ENCODE assay signal across 17 mouse cellular contexts in the genomic region with DNA sequence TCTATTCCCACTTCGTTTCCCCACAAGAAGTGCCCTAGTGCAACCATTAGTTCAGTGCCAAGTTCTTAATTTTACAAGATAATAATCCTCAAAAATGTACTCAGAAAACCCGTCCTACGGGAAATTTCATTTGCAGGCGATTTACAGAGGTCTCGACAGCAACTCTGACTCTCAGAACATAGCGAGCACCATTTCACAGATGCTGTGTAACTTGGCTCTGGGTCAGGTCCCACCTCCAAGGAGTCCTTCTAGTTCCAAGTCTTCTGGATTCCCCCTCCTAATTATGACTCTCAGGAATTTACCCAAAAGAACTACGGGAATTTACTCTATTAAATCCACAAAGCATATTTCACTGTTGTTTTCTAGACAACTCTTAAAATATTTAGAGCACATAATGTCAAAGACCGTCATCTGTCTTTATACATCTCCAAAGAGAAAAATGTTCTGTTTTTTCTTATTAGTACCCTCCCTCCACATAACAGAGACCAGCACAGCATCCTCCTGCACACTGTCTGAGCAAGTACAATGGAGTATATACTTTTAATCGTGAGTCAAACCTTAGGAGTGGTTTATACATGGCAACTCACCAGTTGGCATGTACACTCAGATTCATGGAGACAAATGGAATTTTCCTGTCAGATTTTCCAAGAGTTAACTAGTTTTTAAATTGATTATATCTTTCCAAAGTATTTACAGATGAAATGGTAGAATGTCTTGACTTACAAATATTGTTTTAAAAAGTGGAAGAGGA. TPM values are rescaled to one million over a fixed set of nuclear protein-coding genes. Genes with fewer than 3 reads are reported as not detected.
DNase-seq lines count a peak whose midpoint lies in the region; ATAC-seq and TF ChIP-seq lines count a peak whose summit lies in the region.
"Had no signal": no experiment of that assay in that cellular context is flagged by ENCODE, and none has a peak within 500 bp of the region (broad histone marks: within the 10 kb centered on the region; RNA-seq: fewer than 3 reads in every experiment).

No protein-coding gene starts in this region.

- 0 out of 2 replicates have a peak, but pooled peaks cover 8% of the 10 kb centered on the region for H3K4me1 ChIP-seq in kidney, postnatal 0 days (replicated peaks; ENCODE audit: insufficient read depth, low read length)
- no peaks in the 10 kb centered on the region for H3K4me1 ChIP-seq in intestine, postnatal 0 days (replicated peaks; ENCODE audit: control insufficient read depth, insufficient read depth, low read length)
- H3K4me1 ChIP-seq: forebrain, embryonic 13.5 days had no signal

- 58% methylated on average over 9 of the region's 9 CpGs for WGBS in kidney, postnatal 0 days
- 54% methylated on average over 9 of the region's 9 CpGs for WGBS in intestine, postnatal 0 days

- no peak overlapping the region for H3K9ac ChIP-seq in kidney, postnatal 0 days (ENCODE audit: low read depth, low read length)
- no peak overlapping the region for H3K9ac ChIP-seq in intestine, postnatal 0 days (ENCODE audit: low read depth, low read length)
- H3K9ac ChIP-seq: forebrain, embryonic 13.5 days had no signal

- H3K27me3 ChIP-seq in kidney, postnatal 0 days (ENCODE audit: insufficient read depth, low read length) = no peaks in the 10 kb centered on the region
- H3K27me3 ChIP-seq in intestine, postnatal 0 days (replicated peaks; ENCODE audit: control insufficient read depth, insufficient read depth, low read length) = no peaks in the 10 kb centered on the region
- H3K27me3 ChIP-seq: forebrain, embryonic 13.5 days; Patski had no signal

- TF ChIP-seq CTCF in kidney, postnatal 0 days (IDR thresholded peaks at IDR 0.05; ENCODE audit: low read depth) = no peak
- TF ChIP-seq CTCF in brain, embryonic 14.5 days (IDR thresholded peaks at IDR 0.05; ENCODE audit: borderline replicate concordance, extremely low read depth, insufficient read depth, insufficient read length) = no peak
- TF ChIP-seq CTCF in intestine, postnatal 0 days (IDR thresholded peaks at IDR 0.05; ENCODE audit: low read depth) = no peak

- no peaks in the 10 kb centered on the region for H3K9me3 ChIP-seq in kidney, postnatal 0 days (replicated peaks; ENCODE audit: low read length)
- no peaks in the 10 kb centered on the region for H3K9me3 ChIP-seq in intestine, postnatal 0 days (ENCODE audit: control insufficient read depth)
- H3K9me3 ChIP-seq: forebrain, embryonic 13.5 days had no signal

- H3K27ac ChIP-seq in kidney, postnatal 0 days = no peak overlapping the region
- no peak overlapping the region for H3K27ac ChIP-seq in intestine, postnatal 0 days (ENCODE audit: low read depth, low read length)
- H3K27ac ChIP-seq: forebrain, embryonic 13.5 days; hindbrain, postnatal 0 days; macrophage had no signal

- no peak for ATAC-seq in kidney, postnatal 0 days (replicated peaks; ENCODE audit: low FRiP score, low read depth)
- no peak for ATAC-seq in megakaryocyte-erythroid progenitor cell, adult 5-6 weeks (replicated peaks; ENCODE audit: low FRiP score, low TSS enrichment, poor library complexity, severe bottlenecking)
- no peak for ATAC-seq in intestine, postnatal 0 days
- ATAC-seq: forebrain, embryonic 13.5 days; hindbrain, postnatal 0 days; midbrain, embryonic 16.5 days; Patski had no signal

- DNase-seq in cerebellum, postnatal 10 days = peak; percentile 26 to 39
- DNase-seq in cerebellum, postnatal 36 days = no peak
- peak; percentile 63 for DNase-seq in kidney, postnatal 0 days (ENCODE audit: low spot score)
- DNase-seq in kidney, postnatal 10 days = no peak
- DNase-seq in brain, embryonic 14.5 days (ENCODE audit: low read depth) = peak; percentile 25
- DNase-seq in lung, postnatal 25 days (ENCODE audit: low spot score) = peak; percentile 18
- DNase-seq: adrenal gland, postnatal 36 days; cerebellum, adult 9-11 months; kidney, adult 8-10 months; right cerebral cortex, postnatal 14 days had no signal

- no peak overlapping the region for H3K4me2 ChIP-seq in kidney, postnatal 0 days (ENCODE audit: low read length)
- H3K4me2 ChIP-seq in intestine, postnatal 0 days (replicated peaks; ENCODE audit: low read depth) = no peak overlapping the region
- H3K4me2 ChIP-seq: forebrain, embryonic 13.5 days had no signal

- TF ChIP-seq POLR2A in brain, embryonic 14.5 days (IDR thresholded peaks at IDR 0.05; ENCODE audit: borderline replicate concordance, extremely low read depth, insufficient read depth, insufficient read length, poor library complexity, severe bottlenecking) = no peak

- H3K36me3 ChIP-seq in kidney, postnatal 0 days (ENCODE audit: insufficient read depth, low read length) = no peaks in the 10 kb centered on the region
- no peaks in the 10 kb centered on the region for H3K36me3 ChIP-seq in intestine, postnatal 0 days (ENCODE audit: control insufficient read depth, insufficient read depth)

- H3K4me3 ChIP-seq in kidney, postnatal 0 days (replicated peaks; ENCODE audit: low read depth, low read length) = no peak overlapping the region
- H3K4me3 ChIP-seq in intestine, postnatal 0 days (ENCODE audit: low read depth, low read length) = no peak overlapping the region
- H3K4me3 ChIP-seq: forebrain, embryonic 13.5 days had no signal

RNA-seq across cellular contexts. Expression of a gene that starts 25.8 kb away (rescaled TPM):
- 13.2 and 14.1 TPM in 2 replicates for polyA plus RNA-seq in kidney, postnatal 0 days (2015; fragmentation: Nextera tagmentation; extraction: Ambion mirVana)
- 20.5 and 42.8 TPM in 2 replicates for polyA plus RNA-seq in brain, embryonic 14.5 days (2012; rRNA removed)
- total RNA-seq in megakaryocyte-erythroid progenitor cell, adult 5-6 weeks (2014; fragmentation: Nextera tagmentation) = 21.2 and 23.5 TPM in 2 replicates
- 2.5 and 3.7 TPM in 2 replicates for total RNA-seq in megakaryocyte-erythroid progenitor cell, adult 5-6 weeks (2017)
- 9.0 and 10.3 TPM in 2 replicates for polyA plus RNA-seq in intestine, postnatal 0 days (2015; fragmentation: Nextera tagmentation; extraction: Ambion mirVana)

Comparison
In these comparisons a context has a peak if more than half of its experiments do, and no peak if none do; other contexts are left out.
1. DNase-seq: peak in cerebellum, postnatal 10 days (2 of 2), kidney, postnatal 0 days (single experiment), brain, embryonic 14.5 days (single experiment) and lung, postnatal 25 days (single experiment); none in cerebellum, postnatal 36 days (0 of 2) and kidney, postnatal 10 days (single experiment).